Mouse (Mus musculus) liver, adult 2 months (tissue): ENCODE measurements around the gene Vhl.

Experiments used
- CTCF ChIP-seq: fragments of 200-500 bp; IDR thresholded peaks from 2 replicates; pipeline ENCODE4 v1.5.1; 2011; ENCODE audit warnings: low read depth, low read length, control low read depth
- POLR2A ChIP-seq: fragments of 200-500 bp; IDR thresholded peaks from 2 replicates; pipeline ENCODE4 v1.6.1; 2011; ENCODE audit warnings: low read length, control low read depth; ENCODE audit not compliant: insufficient read depth; ENCODE audit errors: extremely low read depth

DNA sequence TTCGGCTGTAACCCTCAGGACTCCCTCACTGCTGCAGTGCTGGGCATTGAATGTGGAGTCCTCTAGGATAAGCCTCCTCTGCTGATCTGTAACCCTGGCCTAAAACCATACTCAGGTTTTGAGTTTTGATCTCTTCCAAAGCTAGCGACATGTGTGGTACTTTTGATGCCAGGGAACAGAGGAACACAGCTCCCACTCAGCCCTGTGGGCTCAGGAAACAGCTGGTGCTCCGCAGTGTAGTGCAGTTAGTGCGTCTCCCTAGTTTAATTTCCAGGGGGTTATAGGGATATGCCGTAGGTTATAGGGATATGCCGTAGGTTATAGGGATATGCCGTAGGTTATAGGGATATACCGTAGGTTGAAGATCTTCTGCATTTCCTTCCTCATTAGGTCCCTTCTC, 8.8 kb upstream of the Vhl start:
- TF ChIP-seq CTCF (no peak), POLR2A (no peak)
